Mouse (Mus musculus): ENCODE results near the gene Pcyt1b.

Gene Pcyt1b

DNA sequence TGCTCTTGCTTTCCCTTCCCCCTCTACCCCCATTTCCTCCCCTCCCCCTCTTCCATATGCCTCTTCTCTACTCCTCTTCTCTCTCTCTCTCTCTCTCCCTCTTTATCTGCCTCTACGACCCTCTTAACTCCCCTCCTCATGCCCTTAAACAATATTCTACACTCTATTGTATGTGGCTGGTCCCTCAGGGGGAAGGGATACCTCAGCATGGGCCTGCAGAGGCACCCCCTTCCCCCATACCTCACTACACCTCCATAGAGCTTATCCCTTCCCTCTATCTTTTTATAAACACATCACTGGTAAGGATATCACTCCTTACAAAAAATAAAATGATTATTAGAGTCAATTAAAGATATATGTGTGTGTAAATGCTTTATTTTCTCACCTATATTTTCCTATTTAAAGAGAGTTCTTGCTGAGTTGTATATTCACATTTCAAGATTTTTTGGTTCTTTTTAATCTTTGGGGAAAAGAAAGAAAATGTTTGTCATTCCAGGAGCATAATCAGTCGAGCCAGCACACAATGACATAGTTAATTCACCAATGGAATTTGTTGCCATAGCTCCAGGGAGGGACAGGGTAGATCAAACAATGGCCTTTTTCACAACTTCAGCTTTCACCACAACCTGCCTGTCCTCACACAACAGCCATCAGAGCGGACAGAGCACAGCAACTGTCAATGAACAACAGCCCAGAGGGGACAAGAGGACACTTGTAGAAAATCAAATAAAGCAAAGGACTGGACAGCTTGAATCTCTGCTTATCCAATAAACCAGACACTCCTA is at the start of gene Pcyt1b:
Gene Pcyt1b (plus strand): TSS at position 646 of the 785 bp plus-strand sequence.
- DNase-seq: no peak

DNA sequence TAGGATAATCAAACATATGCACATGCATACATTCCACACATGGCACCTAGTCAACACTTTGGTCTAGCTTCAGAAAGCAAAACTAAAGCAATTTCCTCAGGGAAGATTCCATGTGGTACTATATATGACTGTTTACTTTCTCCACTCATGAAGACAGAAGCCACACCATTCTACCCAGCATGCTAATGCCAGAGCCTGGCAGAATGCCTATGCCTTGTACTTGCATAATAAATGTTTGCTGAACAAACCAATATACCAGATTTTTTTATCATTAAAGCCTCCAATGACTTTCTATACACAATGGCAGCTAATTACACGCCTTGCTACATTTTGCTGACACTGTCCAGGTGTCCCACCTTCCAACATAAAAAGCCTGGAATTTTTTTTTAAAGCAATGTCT is 24.4 kb upstream of the Pcyt1b start:
- no peak for DNase-seq

- DNase-seq: peak; percentile 87
Measured at GRCm38 (mm10) chrX:93631657-93632449, 22.8 kb upstream of the Pcyt1b start, which contains the start of gene Pola1. Gene Pola1, minus strand, starts transcription at chrX:93632155.

- peak; percentile 18 for DNase-seq
Measured at GRCm38 (mm10) chrX:93634861-93635375, 19.7 kb upstream of the Pcyt1b start.

- no peak for DNase-seq
Measured at GRCm38 (mm10) chrX:93643600-93643999, 11.1 kb upstream of the Pcyt1b start.

DNA sequence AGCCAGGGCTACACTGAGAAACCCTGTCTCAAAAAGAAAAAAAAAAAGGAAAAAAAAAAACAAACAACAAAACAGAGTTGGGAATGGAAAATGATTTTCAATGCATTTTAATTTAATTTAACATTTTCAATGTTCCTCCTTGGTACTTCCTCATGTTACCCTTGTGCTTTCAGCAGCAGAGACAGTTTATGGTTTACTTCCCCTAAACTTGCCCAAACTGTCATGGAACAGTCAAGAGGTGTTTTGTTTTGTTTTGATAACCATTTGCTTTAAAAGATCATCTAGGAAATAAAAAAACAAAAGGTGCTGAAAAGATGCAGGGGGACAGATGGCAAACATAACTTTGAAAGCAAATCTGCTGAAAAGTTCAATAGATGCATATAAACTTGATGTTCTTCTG is 10.6 kb upstream of the Pcyt1b start:
- DNase-seq: no peak

DNA sequence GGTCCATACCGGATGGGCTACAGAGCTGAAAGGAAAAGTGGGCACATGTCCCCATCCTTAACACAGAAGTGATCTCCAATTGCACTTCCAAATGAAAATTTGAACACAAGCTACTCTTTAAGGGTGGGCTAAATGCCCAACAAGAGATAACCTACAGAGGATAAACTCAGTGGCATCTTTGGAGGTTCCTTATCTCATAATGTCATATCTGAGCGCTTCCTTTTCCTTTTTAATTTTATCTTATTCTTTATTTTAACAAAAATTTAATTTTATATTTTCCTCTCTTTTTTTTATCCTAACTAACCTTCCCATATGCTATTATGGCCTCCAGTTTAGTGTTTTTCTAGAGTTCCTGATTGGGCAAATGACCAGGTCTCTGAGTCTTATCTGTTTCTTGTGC is 3.9 kb upstream of the Pcyt1b start:
- no peak for DNase-seq

GRCm38 (mm10) chrX:93655153-93655552 is 490 bp downstream of the Pcyt1b start:
- no peak for DNase-seq

GRCm38 (mm10) chrX:93663919-93664586 is 9.4 kb downstream of the Pcyt1b start:
- no peak for DNase-seq

DNA sequence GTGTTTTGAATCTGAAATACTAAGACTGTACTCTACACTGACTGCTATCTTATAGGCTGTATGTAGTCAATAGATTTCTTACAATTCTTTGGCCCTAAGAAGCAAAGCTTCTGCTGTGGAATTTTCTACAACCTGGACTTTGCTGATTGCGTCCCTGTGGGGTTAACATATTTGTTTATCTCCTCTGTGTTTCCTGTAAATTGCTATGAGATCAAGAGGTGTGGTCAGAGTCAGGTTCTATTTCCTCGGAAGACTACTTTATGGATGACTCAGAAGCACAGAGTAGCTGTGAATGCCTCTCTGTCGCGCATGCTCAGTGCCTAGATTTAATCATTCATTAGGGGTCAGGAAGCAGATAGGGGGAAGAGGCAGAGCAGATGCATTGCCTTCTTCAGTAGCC is 10.1 kb downstream of the Pcyt1b start:
- DNase-seq: peak; percentile 14

DNA sequence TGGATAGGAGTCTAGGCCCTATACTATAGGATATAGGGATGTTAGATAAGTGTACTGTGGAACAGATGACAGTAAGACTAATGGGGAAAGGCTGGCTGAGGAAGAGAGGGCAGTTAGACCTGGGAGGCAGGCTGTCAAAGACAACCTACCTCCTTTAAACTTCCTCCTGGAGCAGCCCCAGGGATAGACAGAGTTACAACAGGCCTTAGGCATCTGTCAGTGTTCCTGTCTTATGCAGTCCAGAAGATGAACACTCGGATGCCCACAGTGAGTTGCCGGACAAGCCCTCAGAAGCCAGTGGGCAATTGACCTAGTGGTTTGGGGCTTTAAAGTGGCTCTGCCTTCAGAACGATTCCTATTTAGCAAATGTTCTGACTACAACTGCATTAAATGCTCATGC is 19.8 kb downstream of the Pcyt1b start:
- DNase-seq: no peak

DNA sequence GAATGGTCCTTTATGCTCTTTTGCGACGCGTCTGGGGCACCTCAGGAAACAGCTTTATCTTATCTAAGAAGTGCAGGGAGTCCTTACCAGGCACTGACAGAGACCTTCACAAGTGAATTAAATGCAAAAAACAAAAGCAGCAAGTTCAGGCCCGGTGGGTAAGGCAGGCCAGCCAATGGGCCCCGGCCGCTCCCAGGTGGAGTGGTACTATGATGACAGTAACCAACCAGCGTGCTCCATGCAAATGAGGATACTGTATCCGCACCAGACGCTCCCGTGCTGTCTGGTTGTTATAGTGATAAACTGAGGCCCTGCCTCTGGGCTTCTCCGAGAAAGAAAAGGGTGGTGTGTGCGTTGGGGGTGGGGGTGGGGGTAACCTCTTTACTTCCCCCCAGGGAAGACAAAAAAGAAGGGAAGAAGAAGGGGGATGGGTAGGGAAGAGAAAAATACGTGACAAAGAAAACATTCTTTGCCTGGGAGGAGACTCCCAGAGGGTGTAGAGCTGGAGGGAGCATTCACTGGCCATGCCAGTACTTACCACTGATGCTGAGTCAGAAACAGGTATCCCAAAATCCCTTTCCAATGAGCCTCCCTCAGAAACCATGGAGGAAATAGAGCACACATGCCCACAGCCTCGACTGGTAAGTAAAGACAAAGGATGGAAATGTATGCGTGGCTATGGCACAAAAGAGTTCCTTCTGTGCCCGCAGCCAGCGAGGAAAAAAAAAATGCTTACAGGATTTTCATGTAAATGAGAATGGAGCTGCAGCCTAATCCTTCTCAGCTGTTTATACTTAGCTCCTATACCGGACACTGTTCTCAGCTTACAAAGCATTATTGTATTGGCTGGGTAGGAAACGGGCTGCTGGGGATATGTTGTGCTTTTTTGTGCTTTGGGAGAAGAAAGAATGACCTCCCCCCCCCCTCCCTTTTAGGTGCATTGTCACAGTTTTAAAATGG is 20.5 kb downstream of the Pcyt1b start:
- peak; percentile 92 for DNase-seq

- DNase-seq: no peak
Measured at GRCm38 (mm10) chrX:93676228-93676627, 21.6 kb downstream of the Pcyt1b start.

DNA sequence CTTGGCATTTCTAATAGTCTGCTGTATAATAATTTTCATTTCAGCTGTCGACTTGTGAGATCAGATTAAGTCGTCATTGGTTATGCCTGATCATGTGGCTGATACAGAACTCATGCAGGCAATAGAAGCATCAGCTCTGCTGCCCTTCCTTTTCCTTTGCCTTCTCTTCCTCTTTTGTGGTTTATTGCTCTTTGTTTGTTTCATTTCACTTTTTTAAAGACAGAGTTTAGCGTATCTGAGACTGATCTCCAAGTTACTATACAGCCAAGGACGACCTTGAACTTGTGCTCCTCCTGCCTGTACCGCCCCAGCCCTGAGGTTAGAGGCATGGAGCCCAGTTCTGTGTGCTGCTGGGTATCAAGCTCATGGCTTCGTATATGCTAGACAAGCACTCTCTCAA is 34.6 kb downstream of the Pcyt1b start:
- no peak for DNase-seq

- no peak for DNase-seq
Measured at GRCm38 (mm10) chrX:93690672-93691071, 36.0 kb downstream of the Pcyt1b start.

DNA sequence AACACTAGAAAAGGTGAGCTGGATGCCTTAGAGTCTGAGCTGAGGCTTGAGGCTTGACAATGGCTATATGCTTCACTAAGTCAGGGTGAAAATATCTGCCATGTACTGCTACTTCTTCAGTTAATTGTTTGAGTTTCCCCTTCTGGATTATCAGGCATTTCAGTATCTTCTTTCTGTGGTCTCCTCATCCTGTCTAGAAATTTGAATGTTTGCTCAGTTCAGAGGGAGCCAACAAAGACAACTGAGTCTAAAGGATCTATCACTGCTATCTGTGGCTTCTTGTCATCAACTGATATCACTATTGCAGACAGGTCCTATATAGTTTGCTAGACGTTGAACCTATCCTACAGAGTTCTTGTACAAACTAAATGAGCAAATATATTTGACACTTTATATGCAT is 42.9 kb downstream of the Pcyt1b start:
- DNase-seq: no peak

DNA sequence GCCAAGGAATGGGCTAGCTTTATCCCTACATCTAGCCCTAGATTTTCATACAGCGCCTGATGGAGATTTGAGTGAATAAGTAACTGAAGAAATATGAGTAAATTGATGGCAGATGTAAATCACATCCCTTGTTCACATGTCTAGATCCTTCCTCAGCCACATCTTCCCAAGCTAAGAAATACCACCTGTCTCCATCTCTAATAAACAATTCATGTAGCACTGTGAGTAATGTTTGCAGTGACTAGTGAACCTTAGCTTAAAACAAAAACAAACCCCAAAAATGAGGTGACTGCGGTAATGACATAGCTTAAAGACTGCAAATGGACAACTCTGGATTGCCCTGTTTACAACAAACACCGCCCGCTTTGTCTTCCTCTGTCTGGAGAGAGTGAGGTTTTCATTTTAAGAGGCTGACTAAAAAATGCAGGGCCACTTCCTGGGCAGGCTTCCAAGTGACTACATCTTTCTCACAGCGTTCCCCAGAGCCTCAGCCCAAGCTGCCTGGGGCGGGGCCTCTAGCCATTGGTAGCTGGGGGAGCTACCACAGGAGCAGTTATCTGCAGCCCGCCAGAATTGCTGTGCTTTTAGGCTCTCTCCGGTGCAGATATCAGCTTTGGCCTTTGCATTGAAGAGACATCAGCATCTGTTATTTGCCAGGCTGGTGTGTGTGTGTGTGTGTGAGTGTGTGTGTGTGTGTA is 46.0 kb downstream of the Pcyt1b start:
- peak; percentile 89 for DNase-seq

GRCm38 (mm10) chrX:93712566-93712965 is 57.9 kb downstream of the Pcyt1b start:
- DNase-seq: no peak

DNA sequence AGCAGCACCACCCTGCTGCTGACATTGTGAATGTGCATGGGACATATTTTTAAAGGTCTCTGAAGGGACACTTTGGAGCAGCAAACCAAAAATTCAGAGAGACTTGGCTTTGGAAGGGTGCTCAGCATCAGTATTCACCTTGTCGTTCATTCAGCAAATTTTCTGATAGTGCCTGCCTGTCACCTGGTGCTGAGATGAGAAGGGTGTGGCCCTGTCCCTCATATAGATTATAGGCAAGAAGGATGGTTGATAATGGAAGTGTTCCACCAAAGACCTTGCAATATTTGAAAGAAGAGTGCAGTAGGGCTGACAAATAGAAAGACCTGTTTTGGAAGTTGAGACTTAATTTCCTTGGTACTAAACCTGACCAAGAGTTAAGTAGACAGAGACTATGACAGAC is 74.9 kb downstream of the Pcyt1b start:
- DNase-seq: no peak

DNA sequence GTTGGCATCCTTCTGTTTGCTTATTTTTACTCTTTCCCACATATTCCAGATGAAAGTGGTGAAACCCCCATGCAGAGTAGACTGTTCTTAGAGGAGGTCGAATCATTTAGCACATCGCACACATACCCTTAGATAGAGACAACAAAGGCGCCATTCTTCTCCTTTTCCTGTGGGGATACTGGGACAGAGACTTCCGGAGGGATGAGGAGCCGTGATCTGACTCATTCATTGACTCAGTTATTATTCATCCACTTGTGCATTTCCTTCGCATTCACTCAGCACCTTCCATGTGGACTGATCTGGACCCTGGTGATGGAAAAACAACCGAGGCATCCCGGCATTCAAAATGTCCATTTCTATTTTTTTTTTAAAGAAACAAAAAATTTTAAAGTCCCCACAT is 76.2 kb downstream of the Pcyt1b start:
- DNase-seq: no peak

DNA sequence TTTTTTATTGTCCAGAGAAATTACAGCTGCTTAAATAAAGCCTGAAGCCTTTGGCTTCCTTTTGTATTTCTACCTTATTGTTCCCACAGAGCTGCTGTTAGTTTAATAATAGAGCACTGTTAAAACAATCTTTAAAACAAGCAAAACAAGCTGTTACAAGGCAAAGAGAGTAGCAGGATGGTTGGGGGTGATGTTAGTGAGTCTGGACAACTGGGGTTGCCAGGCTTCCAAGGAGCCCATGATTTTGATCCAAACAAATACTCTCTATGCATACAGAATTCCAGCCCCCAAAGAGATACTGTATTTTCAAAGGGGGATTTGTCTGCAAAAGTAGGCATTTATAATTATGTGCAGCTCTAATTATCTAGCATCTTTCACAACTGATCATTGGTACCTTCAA is 77.7 kb downstream of the Pcyt1b start:
- DNase-seq: no peak

Measured in liver (tissue).